Mouse (Mus musculus) adrenal gland, postnatal 25 days (tissue): ENCODE results near the gene Zfp827. TPM values are rescaled to one million over a fixed set of nuclear protein-coding genes. Genes with fewer than 3 reads are reported as not detected.

Experiments
- DNase-seq: peaks from one replicate; pipeline ENCODE4 v3.0.0; 2021; ENCODE audit warnings: mixed read lengths
- total RNA-seq: library from RNA; stranded (reverse); gene quantifications from 2 replicates; pipeline ENCODE4 v1.2.3, GENCODE M21; 2021

The Zfp827 gene
- total RNA-seq, 1 experiment from 2014 or later: 15.1 TPM

DNA sequence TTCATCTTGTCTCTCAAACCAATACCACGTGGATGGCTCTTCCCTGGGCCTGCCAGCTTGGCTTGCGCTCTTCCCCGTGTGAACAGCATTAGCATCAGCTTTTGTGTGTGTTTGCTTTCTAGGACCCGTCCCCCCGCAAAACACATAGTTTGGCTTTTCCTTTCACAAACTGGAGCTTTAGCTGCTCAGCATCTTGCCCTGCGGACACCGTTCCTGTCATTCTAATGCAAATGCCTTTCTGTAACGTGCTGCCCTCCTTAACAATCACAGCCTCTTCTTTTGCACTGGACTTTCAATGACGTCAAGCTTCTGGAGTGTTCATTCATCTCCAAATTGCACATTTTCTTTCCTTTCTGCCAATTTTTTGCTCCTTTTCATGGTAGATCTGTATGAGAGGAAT lies 196.1 kb downstream of the Zfp827 start:
- no peak for DNase-seq

DNA sequence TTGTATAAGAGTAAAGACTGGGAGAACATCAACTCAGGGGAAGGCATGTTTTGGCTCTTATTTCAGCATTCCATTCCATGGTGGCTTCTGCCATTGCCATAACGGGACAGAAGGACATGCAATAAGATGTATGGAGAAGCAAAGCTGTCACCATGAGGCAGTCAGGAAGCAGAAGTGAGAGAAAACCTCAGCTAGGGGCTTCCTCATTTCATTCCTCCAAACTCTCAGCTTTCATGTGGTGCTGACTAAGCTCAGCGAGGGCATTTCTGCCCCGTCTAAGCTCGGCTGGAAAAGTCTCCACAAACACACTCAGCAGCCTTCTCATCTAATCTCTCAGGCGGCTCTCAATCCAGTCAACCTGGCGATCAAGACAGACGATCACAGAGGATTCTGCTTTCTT lies 197.3 kb downstream of the Zfp827 start:
- DNase-seq: no peak

DNA sequence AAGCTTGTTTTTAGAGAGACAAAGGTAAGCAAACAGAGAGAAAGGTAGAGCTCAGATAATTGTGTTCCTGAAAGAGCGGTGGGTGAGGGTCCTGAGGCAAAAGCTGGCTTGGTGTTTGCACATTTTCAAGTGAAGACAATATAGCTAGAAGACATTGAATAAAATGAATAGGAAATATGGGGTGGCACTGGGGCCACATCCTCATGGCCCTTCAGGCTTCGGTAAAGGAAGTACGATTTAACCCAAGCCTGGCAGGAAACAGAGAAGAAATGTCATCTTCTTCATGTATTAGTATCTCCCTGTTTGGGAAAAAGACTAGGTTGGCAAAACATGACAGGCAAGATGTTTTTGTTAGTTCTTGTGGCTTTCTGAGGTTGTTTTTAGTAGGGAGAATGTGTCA lies 197.8 kb downstream of the Zfp827 start:
- no peak for DNase-seq

DNA sequence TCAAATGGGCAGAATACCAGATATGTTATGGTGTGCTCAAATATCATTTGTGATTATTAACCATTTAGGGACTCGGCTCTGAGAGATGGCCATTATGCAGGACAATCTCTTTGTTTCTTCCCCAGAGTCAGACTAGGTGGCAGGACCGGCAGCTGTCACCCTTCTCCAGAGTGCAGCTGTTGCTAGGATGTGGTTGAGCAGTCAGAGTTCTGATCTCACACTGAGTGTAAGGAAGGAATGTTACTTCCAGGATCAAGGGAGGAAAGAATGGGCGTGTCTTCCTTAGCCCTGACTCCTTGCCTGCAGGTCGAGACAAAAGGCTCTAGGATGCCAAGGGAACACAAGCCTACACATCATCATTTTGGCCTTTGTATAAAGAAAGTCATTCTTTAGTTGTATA lies 199.0 kb downstream of the Zfp827 start:
- DNase-seq: no peak

- DNase-seq: no peak
These were observed 199.7 kb downstream of the Zfp827 start for GRCm38 (mm10) chr8:79227916-79228315.

DNA sequence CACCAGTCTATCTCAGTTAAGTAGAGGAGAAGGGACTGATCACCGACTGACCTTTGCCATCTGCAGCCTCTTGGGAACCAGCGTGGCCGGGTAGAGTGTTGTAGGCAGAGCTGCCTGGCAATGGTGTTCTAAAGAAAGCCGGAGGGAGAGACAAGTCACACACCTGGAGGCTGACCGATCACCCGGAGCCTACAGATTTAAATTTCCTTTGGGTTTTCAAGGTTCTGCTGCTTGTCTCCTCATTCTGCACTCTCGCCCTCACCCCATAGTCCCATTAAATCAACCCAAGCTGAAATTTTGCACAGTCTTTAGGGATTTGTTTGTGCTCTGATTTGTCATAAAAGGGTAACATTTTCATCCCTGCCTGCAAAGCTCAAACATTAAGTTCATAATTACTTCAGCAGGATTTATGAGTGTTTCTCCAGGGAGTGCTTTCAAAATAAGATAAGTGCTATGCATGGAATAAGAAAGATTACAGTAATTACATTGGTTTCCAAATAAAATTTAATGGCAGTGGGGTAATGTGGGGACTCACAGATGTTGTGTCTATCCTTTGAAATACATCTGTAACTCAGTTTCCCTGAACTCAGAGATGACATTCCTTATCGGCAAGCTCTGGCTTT lies 201.1 kb downstream of the Zfp827 start:
- no peak for DNase-seq

- DNase-seq: no peak
These were observed 211.1 kb downstream of the Zfp827 start for GRCm38 (mm10) chr8:79239320-79239719.

DNA sequence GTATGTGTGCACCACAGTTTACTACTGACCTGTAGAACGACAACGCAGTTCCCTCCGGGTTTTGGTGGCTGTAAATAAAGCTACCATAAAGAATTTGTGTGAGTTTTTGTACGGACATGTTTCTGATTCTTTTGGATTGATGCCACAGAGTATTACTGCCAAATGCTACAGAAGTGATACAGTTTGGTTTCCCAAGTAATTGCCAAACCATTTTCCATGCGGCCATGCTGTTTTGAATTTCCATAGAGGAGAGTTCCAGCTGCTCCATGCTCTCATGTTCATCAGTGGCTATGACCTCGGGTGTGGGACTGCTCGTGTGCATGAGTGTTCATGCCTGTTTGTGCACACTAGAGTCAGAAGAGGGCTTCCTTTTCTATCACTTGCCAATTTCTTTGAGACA lies 211.8 kb downstream of the Zfp827 start:
- DNase-seq: no peak

Other genes with a start within 250 kb of the Zfp827 start
- 143 and 152 TPM in 2 replicates for gene Lsm6, start 207.3 kb upstream of the Zfp827 start, total RNA-seq
- not detected in 2 replicates for gene 1700011L22Rik, start 220.1 kb downstream of the Zfp827 start, total RNA-seq